Mouse (Mus musculus) cortical plate, adult 2 months (tissue): Measurements from ENCODE around the gene Zfp771. TPM values are rescaled to one million over a fixed set of nuclear protein-coding genes. Genes with fewer than 3 reads are reported as not detected.

Source experiments
- H3K27ac ChIP-seq: fragments of 200-500 bp; 2 replicates; pipeline ENCODE4 v1.5.1; 2012; ENCODE audit warnings: low read length, control low read depth, inconsistent platforms; ENCODE audit not compliant: insufficient read depth
- H3K4me1 ChIP-seq: fragments of 200-500 bp; 2 replicates; pipeline ENCODE4 v1.6.1; 2011; ENCODE audit warnings: low read length; ENCODE audit not compliant: control insufficient read depth, insufficient read depth
- H3K4me3 ChIP-seq: fragments of 200-500 bp; 2 replicates; pipeline ENCODE4 v1.5.1; 2011; ENCODE audit warnings: mild to moderate bottlenecking, low read length, control low read depth; ENCODE audit not compliant: insufficient read depth
- CTCF ChIP-seq: fragments of 200-500 bp; IDR thresholded peaks from 2 replicates; pipeline ENCODE4 v1.5.1; 2011; ENCODE audit warnings: mild to moderate bottlenecking, control low read depth, low read length; ENCODE audit not compliant: insufficient read depth; ENCODE audit errors: extremely low read depth
- POLR2A ChIP-seq: fragments of 200-500 bp; IDR thresholded peaks from 2 replicates; pipeline ENCODE4 v1.6.1; 2011; ENCODE audit warnings: mild to moderate bottlenecking, low read length, control low read depth; ENCODE audit not compliant: insufficient read depth; ENCODE audit errors: extremely low read depth
- polyA plus RNA-seq: library from polyadenylated mRNA; depleted of rRNA; stranded (reverse); fragments of >200 nt; gene quantifications from 2 replicates; pipeline ENCODE4 v1.2.3, GENCODE M21; 2012; rRNA removed

Gene Zfp771
- 109 and 110 TPM in 2 replicates for polyA plus RNA-seq

- TF ChIP-seq POLR2A (peak; percentile 62), CTCF (no peak)
- H3K4me3 ChIP-seq: peak within 1 kb of the TSS; percentile 60
- H3K27ac ChIP-seq: peak within 1 kb of the TSS; percentile 97
- peaks cover 3% of the 10 kb centered on the region; the same call in 1 of the 2 replicates for H3K4me1 ChIP-seq
Measured at GRCm38 (mm10) chr7:127243870-127244657, at the start of gene Zfp771. Gene Zfp771 (plus strand): TSS chr7:127244274.

- H3K27ac ChIP-seq: no peak overlapping the region
- peaks cover 2% of the 10 kb centered on the region; the same call in 1 of the 2 replicates for H3K4me1 ChIP-seq
- H3K4me3 ChIP-seq: peak overlapping the region; percentile 66
- TF ChIP-seq POLR2A (no peak), CTCF (no peak)
Measured at GRCm38 (mm10) chr7:127194633-127195029, 49.4 kb upstream of the Zfp771 start.

- Histone ChIP-seq H3K4me3 (peak within 1 kb of the TSS; percentile 66), H3K27ac (no peak within 1 kb of the TSS; the same call in 1 of the 2 replicates), H3K4me1 (peaks cover 2% of the 10 kb centered on the region; the same call in 1 of the 2 replicates)
- no peak for TF ChIP-seq CTCF
- peak; percentile 56 for TF ChIP-seq POLR2A
Measured at GRCm38 (mm10) chr7:127195544-127196295, 48.4 kb upstream of the Zfp771 start, which contains the start of gene Cd2bp2. Gene Cd2bp2 (minus strand): TSS chr7:127196050.

- TF ChIP-seq CTCF (no peak), POLR2A (no peak)
- Histone ChIP-seq H3K27ac (no peak overlapping the region), H3K4me1 (peaks cover 2% of the 10 kb centered on the region; the same call in 1 of the 2 replicates), H3K4me3 (peak overlapping the region; percentile 66; the same call in 1 of the 2 replicates)
Measured at GRCm38 (mm10) chr7:127196484-127196883, 47.6 kb upstream of the Zfp771 start.

- H3K27ac ChIP-seq: no peak overlapping the region
- peaks cover 2% of the 10 kb centered on the region; the same call in 1 of the 2 replicates for H3K4me1 ChIP-seq
- TF ChIP-seq CTCF: no peak
- TF ChIP-seq POLR2A: no peak
- H3K4me3 ChIP-seq: peak overlapping the region; percentile 61
Measured at GRCm38 (mm10) chr7:127206606-127207005, 37.5 kb upstream of the Zfp771 start.

GRCm38 (mm10) chr7:127207374-127208294 is 36.4 kb upstream of the Zfp771 start:
- Histone ChIP-seq H3K27ac (0 out of 2 replicates have a peak overlapping the region, but pooled peaks have one; percentile 4), H3K4me1 (peaks cover 2% of the 10 kb centered on the region; the same call in 1 of the 2 replicates), H3K4me3 (peak overlapping the region; percentile 61)
- no peak for TF ChIP-seq POLR2A
- TF ChIP-seq CTCF: no peak

GRCm38 (mm10) chr7:127208295-127208552 is 35.9 kb upstream of the Zfp771 start, which contains the start of gene Tbc1d10b:
Gene Tbc1d10b (minus strand): TSS chr7:127208468.
- peaks cover 2% of the 10 kb centered on the region; the same call in 1 of the 2 replicates for H3K4me1 ChIP-seq
- peak within 1 kb of the TSS; percentile 61 for H3K4me3 ChIP-seq
- TF ChIP-seq CTCF: no peak
- TF ChIP-seq POLR2A: no peak
- peak within 1 kb of the TSS; percentile 5 for H3K27ac ChIP-seq

GRCm38 (mm10) chr7:127208553-127209438 is 35.3 kb upstream of the Zfp771 start, which contains the start of gene Mylpf:
Gene Mylpf (plus strand): TSS chr7:127208890.
- Histone ChIP-seq H3K4me3 (peak within 1 kb of the TSS; percentile 61), H3K4me1 (peaks cover 2% of the 10 kb centered on the region; the same call in 1 of the 2 replicates), H3K27ac (peak within 1 kb of the TSS; percentile 5)
- TF ChIP-seq CTCF (peak; percentile 54), POLR2A (peak; percentile 99)
